Mouse (Mus musculus): Measurements from ENCODE around the gene Myh2.

The Myh2 gene

DNA sequence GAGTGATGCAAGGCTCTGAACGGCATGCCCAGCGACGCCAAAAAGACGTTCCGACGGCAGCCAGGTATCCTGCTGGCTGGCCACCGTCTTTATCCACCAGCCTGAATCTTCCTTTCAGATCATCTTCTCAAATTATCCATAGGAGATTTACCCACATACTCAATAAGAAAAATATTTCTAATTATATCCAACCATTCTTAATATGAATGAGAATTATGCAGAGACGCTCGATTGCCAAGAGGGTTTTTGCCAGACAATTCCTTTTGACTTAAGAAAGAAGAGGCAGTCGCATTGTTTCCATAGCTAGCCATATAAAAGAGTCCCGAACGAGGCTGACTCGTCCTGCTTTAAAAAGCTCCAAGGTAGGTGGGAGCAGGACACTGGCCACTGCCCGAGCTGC lies at the start of gene Myh2:
Gene Myh2 (plus strand): TSS at position 301 of the 400 bp plus-strand sequence.
- DNase-seq (ENCODE audit: low read depth) = no peak

DNA sequence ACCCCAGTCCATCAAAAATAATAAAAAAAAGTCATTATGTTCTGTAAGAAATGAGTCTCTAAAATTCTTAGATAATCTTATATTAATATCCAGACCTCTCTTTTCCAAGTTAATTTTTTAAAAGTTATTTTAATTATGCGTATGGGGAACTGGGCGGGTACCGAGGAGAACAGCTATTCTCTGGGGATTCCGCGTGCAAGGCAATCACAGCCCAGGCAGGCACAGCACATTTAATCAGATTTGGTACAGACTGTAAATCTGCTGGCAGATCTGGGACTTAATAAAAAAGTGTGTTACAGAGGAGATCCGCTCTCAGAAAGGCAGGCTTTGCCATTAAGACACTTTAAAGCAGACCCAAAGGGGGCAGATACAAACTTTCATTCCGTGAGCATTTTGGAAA lies 45.9 kb upstream of the Myh2 start:
- DNase-seq (ENCODE audit: low read depth) = no peak

DNA sequence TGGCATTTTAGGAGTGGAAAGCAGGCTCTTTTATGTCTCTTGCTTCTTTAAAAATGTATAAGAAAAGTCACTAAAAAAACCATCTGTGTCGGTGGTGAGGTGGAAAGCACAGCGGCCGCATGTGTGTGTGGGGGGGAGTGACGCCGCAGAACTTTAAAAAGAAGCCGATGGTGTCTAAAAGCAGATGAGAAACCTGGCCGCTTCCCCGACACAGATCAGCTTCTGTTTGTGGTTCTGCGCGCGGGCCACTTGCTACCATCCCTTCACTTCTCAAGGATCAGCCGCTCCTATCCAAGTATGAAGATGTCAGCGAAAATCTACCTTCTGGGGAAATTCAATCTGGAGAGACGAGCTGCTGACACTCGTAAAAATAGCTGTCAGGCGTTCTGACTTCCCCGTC lies 45.5 kb upstream of the Myh2 start:
- DNase-seq (ENCODE audit: low read depth) = no peak

DNA sequence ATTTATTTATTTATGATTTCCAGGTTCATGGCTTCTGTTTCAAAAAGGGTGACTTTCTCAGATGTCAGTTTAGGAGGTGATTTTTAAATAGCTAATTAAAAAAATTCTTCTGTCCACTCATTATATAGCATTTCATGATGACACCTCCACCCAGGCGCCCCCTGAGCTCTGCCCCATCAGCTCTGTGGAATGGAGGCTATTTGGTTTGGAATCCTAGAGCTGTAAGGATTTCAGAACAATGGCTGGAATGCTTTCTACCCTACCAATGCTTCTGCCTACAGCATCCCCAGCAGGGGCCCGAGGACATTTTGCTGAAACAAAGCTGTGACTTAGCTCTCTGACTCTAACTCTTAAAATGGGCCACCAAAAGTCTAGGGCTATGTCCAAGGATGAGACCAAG lies 37.3 kb upstream of the Myh2 start:
- DNase-seq (ENCODE audit: low read depth) = no peak

DNA sequence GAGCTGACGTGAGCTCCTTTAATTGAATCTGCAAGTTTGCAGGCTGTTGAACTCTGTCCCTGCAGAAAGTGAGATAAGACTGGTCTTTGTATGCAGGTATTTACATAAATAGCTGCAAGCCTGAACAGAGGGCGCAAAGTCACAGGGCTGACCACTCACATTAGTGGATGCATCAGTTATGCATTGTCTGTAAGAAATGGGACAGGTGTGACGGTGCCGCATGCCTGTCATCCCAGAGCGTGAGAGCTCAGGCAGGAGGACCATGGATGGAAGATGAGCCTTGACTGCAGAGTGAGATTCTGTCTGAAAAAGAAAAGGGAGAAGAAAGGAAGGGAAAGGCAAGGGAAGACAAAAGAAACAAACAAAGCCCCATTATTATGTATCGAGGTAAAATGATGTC lies 36.2 kb upstream of the Myh2 start:
- no peak for DNase-seq (ENCODE audit: low read depth)

DNA sequence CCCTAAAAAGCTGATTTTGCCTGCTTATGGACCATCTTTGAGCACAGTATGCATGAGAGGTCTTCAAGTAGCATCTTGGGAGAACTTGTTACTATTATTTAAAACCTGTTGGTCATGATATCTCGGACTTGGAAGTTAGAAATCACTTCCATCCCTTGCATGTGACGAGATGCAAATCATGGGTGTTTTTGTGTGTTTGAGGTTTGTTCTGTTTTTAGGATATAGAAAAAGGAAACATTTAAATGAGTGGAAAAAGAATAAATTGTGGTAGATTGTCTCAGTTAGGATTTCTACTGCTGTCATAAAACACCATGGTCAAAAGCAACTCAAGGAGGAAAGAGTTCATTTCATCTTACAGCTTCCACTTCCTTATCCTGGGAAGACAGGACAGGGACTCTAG lies 35.3 kb upstream of the Myh2 start:
- no peak for DNase-seq (ENCODE audit: low read depth)

DNA sequence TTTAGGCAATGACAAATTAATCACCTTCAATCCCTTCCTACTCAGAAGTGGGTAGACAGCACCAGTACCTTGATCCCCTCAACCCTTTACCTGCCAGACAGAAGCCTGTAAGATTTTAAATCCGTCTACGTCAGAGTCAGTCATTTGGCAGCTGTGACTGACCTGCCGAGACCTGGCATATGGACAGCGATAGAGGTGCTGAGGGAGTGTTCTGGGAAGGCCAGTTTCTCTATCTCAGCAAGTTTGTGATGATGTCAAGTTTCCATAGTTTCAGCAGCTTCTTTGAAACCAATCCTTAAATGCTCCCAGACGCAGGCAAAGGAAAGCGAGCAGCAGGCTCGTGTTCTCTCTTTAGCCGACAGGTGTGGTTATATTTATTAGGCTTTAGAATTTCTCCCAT lies 31.3 kb upstream of the Myh2 start:
- DNase-seq (ENCODE audit: low read depth) = no peak

DNA sequence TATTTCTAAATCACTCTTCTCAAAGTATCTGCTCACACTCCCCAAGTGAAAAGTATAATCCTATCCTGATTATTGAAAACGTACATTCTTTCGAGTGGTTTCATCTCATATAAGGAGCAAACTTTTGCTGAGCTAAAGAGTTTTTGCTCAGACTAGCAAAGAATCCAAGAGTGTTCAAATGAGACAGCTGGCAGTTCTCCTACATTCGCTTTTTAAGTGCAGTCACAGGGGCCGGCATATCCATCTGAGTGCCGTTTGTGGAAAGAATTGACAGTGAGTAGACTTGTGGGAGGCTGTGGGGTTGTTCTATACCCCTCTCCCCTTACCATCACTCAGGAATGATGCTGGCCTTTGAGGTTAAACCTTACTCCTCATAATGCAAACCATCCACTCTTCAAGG lies 30.7 kb upstream of the Myh2 start:
- DNase-seq (ENCODE audit: low read depth) = no peak

DNA sequence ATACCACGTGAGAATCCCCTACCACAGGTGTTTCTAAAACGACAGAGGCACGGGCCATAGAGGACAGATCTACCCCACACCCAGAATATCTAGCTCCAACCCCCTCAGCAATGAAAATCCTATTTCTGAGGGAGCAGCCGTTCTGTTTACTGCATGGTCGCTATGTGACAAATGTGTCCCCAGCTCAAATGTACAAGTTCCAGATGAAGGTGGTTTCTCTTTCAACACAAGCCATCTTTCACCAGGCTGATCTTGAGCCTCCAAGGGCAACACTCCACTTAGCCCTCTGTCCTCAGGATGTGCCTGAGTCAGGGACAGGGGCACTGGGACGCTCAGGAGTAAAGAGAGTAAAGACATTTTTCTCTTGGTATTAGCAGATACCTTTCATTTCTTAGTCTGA lies 29.8 kb upstream of the Myh2 start:
- DNase-seq (ENCODE audit: low read depth) = no peak

DNA sequence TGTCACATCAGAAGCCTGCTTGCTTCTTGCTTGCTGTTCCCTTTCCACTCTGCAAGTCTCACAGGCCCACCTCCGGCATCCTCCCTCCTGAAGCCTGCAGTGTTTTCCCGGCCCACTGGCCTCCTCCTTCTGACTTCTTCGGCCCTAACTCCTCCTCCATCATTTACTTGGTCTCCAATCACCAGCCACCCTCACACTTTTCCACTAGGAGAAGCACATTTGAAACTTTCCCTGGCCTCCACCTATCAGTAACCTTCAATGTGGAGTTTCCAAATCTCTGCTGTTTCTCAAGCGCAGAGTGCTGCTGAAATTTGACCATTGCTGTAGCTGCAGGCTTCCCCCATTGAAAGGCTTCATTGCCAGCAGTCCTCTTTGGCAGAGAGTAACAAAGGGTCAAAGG lies 28.8 kb upstream of the Myh2 start:
- DNase-seq (ENCODE audit: low read depth) = no peak

DNA sequence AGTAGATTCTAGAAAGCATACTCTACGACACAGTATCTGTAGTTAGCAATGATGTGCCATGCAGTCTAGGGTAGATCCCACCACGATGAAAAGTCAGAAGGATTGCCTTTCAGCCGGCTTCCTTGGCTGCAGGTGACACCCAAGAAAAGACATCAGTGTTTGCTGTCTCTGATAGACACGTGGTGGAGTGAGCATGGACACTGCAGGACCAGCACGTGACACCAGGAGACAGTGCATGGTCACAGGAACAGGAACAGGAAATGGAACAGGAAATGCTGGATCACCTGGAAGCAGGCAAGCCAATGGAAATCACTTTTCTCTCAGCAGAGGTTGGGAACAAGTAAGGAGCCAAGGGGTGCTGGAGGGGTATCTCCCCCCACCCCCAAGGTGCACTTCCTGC lies 27.8 kb upstream of the Myh2 start:
- no peak for DNase-seq (ENCODE audit: low read depth)

DNA sequence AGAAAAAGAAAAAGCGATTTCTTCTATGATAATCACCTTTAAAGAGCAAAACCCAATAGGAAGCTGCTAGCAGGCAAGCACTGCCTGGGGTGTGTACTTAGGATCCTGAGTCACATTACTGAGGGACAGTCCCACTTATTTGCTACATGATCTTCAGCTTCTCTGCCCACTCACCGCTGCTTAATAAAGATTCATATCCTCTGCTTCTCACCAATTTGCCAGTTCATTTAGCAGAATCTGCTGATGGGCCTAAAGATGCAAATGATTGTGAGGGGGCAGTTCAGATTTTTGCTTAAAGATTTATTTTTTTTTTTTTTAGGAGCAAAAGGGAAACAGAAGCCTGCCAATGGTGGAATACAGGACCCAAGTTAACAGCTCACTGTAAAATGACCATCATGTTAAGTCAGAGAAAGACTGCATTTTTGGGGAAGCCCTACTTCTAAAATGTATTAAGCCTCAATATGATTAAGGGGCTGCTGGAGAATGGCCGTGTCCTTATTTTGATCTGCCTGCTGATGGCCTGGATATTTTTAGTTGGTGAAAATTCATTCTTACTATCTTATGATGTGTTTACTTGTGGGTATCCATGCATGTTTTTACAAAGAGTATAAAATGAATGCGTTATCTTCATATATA lies 26.8 kb upstream of the Myh2 start:
- no peak for DNase-seq (ENCODE audit: low read depth)

DNA sequence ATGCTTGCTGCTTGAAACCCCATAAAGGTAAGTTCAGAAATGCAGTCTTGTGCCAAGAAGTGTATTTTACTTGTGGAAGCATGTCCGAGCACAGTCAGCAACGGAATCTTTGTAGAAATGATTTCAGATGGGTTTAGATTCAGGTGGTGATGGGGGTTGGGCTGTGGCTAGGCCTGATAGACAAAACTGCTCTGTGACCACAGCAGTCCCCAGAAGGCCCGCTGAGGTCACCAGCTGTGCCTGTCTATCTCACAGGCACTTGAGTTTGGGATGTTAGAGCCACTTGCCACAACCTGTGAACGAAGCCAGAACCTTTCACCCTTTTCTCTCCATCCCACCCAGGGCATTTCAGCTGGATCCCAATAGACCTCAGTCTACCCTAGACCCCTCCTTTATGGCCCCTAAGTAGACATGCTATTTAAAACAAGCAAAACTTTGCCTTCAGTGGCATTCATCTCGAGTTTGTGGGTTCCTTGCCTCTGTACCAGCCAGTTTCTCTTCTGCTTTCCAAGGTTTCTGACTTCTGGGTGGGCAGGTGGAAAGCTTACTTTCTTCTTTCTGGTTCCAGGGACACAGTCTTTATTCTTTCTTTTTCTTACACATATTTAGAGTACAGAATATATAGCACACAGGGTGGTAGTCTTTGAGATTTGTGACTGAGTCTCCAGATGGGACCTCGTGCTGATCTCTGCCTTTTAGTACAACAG lies 26.1 kb upstream of the Myh2 start:
- no peak for DNase-seq (ENCODE audit: low read depth)

DNA sequence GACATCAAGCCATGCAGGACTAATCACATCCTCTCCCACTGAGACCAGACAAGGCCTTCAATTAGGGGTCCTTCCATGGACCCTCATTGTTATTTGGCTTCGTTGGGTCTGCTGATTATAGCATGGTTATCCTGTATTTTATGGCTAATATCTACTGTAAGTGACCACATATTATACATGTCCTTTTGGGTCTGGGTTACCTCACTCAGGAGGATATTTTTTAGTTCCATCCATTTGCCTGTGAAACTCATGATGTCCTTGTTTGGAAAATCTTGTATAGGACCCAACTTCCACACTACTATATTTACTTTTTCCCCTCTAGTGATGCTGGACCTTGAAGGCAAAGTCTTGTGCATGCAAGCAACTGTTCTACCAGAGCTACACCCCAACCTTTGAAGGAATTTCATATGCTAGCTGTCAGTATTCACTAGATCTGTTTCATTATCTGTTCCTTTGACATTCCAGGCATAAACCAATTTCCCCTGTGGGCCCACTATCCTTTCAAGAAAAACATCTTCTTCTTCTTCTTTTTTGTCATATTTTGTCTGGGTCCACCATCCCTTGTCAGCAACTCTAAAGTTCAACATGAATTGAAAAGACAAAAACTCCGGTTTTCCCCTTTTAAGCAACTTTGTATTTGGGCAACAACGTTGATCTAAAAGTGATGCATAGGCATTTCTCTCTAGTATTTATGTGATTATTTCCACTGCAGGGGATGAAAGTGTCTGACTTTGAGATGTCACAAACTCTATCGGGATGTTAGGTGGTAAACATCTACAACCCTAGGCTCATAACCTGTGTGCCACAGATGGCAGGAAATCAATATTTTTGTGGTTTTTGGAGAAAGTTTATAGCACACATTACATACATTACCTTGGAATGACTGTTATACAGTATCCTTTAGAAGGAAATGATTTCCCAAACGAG lies 25.1 kb upstream of the Myh2 start:
- DNase-seq (ENCODE audit: low read depth) = no peak

DNA sequence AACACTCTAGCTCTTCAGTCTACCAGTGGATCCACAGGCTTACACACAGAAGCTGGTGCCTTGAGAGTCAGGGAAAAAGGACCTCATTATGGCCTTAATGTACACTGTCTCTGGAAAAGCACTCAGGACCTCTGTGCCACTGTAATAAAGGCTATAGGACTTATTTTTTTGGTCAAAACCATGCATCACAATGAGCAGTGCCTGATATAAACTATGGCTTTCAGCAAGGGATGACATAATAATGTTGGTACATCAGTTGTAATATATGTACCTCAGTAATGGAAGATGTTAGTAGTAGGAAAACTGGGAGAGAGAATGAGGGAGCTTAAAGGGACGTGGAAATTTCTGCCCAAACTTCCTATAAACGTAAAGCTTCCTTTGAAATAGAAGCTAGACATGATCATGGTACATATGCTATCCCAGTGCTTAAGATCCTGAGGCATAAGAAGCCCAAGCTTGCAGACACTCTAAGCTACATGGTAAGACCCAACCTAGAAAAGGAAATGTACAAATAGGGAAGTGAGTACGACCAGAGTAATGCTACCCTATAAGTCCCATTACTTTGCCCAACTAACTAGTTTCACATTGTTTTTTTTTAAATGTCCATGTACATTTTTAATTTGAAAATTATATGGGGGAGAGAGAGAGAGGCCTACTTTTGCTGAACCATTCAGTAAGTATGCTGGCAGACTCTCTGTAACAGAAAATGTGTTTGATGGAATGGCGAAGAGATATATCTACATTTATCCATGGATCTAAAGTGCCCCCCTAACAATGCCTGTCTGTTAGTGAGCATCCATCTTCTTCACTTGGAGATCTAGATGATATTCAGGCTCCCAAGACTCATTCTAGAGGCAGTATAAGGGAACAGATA lies 24.2 kb upstream of the Myh2 start:
- DNase-seq (ENCODE audit: low read depth) = no peak

DNA sequence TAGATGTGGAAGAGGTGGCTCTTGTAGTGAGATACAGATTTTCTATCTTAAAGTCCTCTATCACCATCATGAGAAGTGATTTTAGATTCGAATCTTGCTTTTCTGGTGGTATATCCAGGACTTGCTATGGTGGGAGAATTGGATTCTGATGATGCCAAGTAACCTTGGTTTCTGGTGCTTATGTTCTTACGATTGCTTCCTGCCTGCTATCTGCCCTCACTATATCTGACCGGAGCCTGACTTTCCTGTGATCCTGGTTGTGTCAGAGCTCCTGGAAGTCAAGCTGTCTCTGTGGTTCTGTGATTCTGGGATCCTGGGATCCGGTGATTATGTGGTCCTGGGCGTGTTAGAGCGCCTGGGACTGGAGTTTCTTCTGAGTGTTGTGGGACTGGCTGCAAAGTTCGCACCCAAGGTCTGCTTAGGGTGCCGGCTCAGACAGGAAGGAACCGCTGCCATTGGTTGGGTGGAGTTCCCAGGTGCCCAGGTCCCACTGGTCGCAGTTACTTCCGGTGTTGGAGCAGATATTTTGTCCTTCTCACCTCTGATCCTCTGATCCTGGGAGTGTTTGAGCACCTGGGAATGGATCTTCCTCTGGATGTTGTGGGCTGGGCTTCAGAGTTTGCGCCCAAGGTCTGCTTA lies 23.4 kb upstream of the Myh2 start:
- no peak for DNase-seq (ENCODE audit: low read depth)

DNA sequence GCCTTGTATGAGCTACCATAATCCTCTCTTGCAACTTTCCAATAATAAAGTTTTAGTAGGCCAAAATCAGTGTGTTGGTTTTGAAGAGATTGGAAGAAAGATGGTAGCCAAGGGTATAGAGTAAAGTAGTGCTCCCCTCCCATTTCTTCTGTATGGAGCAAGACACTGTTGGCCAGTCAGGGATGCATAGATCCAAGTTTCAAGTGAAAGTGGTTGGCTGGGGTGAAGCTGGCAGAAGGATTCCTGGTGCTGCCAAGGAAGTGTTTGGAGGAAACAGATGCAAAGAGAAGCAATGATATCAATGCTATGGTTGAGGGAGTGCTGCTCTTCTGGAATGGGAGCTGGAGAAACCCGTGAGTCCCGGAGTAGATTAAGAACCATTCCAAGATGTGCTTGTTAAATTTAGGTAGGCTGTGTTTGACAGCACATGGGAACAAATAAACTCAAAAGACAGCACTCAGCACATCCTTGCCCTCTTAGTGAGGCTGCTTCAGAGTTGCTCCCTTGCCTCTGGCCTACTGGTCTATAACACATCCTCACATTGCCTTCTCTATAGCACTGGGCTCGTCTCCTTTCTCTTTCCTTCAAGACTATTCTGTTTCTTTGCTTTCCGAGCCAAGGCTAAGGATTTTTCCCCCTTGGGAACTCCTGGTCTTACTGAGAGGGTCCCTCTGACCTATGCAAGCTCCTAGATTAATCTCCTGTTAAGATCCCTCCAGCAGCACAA lies 22.4 kb upstream of the Myh2 start:
- no peak for DNase-seq (ENCODE audit: low read depth)

DNA sequence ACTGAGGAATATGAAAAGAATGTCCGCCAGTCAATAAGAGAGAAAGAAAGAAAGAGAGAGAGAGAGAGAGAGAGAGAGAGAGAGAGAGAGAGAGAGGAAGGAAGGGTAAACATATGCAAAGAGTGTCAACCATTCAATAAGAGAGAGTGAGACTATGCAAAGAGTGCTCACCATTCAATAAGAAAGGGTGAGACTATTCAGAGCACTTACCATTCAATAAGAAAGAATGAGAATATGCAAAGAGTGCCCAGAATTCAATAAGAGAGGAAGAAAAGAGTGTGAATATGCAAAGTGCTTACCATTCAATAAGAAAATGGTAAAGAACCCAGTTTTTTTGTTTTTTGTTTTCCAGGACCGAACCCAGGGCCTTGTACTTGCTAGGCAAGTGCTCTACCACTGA lies 20.6 kb upstream of the Myh2 start:
- DNase-seq (ENCODE audit: low read depth) = no peak

DNA sequence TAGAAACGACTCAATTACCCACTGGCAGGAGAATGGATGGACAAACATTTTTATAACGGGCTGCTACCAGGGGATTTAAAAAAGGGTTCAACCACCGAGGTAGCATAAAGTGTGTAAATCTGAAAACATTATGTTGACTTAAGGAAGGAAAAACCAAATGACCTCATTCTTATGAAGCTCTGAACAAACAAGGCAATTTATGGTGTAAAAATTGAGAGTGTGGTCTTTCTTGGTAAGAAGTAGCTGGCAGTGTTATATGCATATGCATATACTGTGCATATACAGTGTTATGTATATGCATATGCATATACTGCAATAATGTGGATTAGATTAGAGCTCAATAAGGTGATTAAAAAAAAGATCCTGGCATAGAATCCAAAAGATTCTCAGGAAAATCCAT lies 19.7 kb upstream of the Myh2 start:
- DNase-seq (ENCODE audit: low read depth) = no peak

DNA sequence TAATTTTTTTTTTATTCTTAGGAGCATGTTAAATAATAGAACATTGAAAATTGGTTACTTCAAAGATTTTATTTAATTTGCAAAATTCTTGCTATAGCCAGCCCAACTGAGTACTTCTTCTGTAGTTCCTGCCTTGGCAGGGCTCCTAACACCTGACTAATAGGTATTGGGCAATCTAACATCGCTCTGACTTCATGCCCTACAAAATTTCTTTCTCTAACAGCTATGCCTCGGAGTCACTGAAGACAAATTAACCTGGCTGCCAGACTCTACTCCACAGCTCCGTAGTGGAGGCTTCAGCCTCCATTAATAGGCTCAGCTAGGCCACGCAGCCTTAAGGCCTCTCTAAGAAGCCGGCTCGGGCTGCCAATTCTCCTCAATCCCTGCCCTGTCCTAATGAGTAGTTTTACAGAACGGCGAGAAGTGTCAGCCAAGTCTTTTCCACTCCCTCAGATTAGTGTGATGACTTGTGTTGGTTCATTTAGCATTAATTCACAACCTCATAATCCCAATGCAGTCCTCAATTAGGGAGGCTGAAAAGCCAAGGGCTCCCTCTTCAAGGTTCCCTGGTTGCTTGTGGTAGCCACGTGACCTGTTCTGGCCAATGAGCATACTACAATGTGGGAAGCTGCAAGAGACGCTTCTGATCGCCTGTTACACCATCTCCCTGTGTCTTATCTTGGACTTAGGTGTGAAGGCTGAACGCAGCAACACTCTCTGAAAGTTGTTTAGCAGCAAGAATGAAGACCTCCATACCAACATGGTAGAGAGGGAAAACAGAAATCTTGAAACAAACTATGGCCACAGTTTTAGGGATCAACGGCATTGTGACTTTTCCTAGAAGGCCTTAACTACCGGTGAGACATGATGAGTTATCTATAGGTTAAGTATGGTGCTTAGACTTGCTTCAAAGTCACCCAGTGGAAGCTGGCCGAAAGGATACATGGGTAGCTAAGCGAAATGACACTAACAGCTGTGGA lies 18.9 kb upstream of the Myh2 start:
- DNase-seq (ENCODE audit: low read depth) = peak; percentile 38
